Mouse (Mus musculus): ENCODE measurements around the gene Agtrap.
"Not testable (repeated sequence)": the region's sequence is repeated elsewhere in the genome, so short reads cannot be mapped to it uniquely, and the experiment has no call there.

Agtrap gene

GRCm38 (mm10) chr4:148074521-148075189 is 13.2 kb downstream of the Agtrap start:
- no peak for DNase-seq

DNA sequence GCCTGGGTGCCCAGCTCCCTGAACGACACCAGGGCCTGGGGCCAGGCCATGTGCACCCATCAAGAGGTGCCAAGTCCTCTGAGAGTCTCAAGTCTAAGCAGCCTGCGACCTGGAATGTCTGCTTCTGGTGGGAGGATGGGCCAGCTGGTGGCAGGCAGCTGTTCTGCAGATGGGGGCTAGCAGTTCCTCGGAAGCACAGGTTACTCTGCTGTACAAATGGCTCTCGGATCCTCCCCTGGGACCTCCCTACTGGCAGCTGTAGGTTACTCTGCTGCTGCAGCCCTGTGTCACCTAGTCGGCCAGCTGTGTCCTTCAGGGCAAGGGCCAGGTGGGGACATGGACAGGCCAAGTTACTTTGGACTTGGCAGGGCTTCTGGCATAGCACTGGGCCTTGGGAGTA is 16.3 kb downstream of the Agtrap start:
- DNase-seq: no peak

- no peak for DNase-seq
Observed at GRCm38 (mm10) chr4:148069602-148070218, 18.1 kb downstream of the Agtrap start.

DNA sequence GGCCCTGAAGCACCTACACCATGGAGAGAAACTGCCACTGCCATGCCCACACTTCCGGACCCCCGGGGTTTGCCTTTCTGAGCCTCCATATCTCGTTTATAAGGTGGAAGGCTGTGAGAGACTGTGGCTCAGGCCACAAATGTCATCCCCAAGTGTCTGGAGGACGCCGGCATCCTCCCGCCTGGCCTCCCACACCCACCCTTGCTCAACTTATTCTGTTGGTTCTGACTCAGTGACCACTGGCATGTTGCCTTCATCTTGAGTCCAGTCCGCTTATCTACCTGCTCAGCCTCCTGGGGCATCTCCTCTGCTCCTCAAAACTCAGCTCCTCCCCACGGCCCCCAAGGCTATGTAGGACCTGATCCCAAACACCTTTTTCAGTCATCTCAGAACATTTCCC is 20.5 kb downstream of the Agtrap start:
- no peak for DNase-seq

DNA sequence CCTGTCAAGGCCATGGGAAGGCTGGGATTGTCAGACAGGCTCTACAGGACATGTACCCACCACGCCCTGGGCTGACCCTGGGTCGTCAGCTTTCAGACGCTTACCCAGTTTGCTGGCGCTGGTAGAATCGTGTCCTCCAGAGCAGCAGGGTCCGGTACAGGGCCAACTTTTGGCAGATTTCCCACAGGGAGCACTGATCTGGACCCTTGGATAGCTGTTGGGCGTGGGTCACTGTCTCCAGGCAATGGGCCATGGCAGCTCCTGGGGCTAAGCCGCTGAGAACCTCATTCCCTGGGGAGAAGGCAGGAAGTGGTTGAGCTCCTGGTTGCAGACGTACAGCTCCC is 21.5 kb downstream of the Agtrap start:
- DNase-seq: no peak

DNA sequence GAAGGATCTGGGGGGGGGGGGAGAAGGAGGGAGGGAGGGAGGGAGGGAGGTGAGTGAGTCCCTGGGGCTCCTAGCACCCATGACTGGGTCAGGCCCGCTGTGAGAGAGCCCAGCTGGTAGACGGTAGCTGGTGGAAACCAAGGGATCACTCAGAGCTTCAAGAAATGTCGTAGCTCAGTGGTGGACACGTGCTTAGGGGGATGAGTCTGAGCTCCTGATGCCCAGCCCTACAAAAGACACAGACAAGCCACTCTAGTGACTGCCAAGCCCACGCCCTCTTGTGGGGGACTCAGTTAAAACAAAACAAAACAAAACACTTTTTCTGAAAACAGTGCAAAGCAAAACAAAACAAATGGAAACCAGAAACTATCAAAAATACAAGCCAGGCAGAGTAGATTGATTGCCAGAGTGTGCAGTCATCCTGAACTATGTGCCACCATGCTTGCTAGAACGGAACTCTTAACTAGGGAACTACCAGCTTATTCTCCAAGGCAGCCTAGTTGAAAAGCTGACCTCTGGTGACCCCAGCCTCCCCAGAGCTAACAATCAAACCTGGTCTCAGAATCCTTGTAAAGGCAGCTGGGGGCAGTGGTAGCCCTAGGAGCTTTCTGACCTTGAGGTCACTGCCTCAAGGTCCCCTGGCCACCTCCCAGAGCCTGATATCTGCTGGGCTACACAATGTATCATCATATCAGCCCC is 22.0 kb downstream of the Agtrap start:
- DNase-seq: no peak

DNA sequence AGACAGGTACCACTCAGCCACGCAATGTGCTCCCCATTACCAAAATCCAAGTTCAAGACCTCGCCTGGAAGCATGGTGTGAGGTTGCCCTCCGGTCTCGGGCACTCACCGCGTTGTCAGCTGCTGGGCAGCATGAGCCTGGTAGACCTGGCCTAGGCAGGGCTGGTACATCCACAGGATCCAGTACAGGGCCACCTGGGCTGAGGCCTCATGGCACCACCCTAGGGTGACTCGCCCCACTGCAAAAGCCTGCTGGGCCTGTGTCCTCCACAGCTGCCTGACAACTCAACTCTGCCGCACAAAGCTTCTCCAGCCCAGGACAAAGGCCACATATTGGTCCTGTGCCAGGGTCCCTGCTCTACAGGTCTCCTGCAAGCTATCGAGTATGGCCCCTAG is 26.7 kb downstream of the Agtrap start:
- no peak for DNase-seq

DNA sequence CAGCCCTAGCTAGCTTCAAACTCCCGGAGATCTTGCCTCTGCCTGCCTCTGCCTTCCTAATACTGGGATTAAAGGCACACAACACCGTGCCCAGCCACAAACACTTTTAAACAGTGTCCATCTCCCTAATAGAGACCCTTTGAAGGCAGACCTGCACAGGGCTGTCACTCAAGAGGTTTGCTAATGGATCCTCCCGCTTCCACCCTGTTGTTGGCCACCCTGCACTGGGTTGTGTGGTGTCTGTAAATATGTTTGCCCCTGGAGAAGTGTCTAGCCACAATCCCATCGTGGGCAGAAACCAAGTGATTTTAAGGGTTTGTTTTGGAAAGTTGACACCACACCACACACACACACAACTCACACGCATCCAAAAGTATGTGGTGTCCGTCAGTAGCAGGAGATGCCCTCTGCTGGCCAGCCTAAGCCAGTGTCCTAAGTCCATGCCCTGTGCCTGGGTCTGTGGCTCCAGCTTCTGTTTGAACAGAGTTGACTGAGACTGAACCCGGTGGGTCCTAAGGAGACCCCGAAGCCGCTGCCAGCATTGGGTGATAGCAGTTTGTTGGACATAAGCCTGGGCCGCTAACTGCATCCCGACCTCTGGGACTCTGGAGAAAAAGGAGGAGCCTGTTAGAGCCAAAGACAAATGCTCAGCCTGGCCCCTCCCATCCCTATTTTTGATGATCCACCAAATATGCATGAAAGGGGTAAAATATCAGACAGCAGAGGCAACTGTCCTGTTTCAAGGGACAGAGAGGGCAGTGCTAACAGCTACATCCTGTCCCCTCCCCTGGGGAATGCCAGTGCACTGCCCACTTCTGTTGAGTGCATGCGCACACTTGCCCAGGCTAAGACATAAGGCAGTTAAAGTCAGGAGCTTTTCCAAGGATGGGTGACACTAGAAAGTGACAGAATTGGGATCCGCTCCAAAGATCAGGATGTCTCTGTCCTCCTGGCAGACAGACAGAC is 27.4 kb downstream of the Agtrap start:
- DNase-seq: no peak

DNA sequence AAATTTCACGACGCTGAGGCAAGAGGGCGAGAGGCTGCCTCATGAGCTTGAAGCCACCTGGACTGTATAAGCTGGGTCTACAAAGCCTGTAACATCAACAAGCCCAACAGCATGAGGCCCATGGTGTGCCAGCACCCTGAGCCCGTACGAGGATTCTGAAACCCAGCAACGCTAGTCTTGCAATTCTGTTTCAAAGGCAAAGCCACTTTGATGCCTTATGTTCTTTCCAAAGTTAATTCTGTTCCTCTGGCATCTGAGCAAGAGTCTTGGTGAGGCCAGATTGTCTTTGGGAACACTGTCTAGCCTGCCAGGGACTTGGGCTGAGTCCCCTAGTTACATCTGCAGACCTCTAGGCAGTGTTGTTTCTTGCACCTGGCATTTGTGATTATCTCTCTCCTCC is 28.8 kb downstream of the Agtrap start:
- DNase-seq: no peak

DNA sequence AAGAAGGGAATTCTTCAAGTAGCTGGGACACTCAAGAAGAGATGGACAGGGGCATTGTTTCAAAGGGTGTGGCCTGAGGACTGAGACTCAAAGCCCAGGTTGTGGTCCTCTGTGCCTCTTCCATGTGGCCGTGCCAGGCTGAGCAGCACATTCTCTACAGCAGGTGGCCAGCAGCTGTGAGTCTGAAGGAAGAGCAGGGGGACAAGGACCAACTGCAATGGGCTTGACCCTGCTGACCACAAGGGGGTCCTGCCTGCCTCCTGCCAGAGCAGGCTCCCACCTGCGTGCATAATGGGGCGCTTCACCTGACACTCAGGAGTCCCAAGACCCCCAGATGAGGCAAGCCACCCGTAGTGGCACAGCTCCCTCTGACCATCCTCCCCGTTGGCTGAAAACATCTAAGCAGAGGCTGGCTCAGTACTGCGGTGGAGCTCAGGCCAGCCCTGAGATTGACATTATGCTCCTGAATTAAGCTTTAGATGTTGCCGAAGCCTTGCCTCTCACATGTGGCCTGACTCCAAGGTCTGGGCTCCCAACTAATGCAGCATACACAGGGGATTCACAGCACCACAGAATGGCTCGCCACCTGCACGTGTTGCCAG is 29.5 kb downstream of the Agtrap start:
- no peak for DNase-seq

DNA sequence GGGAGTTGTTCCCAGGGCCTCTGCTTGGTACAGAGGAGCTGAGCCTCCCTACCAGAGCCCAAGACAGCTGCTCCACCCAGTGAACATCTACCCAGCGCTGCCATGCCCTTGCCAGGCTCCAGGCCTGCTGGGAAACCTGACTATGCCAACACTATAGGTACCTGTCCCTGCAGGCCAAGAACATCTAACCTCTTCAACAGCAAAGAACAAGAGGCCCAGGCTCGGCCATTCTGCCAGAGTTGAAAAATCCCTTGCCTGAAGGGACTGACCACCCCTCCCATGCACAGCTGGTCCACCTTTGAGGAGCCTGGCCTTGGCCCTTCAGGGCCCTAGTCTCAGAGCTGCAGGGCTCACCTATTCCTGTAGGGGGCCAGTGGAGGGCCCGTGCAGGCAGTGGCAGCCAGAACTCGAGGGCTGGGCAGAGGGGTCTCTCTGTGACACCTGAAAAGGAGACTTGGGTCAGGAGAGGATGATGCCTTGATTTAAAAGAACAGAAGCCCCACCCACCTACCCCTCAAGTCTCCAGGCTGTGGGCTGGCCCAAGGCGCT is 30.1 kb downstream of the Agtrap start:
- DNase-seq: no peak

DNA sequence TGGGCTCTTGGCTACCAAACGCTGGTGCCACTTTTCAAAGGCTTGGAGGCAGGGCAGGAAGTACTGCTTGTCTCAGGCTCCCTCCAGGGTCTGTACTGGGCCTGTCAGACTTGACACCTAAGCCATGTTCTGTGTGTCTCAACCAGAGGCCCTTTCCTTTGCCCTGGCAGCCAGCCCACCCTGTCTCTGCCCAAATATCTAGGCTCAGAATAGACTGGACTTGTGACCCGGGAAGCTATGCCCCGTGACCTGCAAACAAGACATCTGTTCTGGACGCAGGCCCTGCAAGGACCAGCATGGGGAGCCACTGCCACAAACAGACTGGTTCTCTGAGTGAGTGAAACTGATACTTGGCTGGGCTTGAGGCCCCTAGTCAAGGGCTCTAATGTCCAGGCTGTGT is 31.0 kb downstream of the Agtrap start:
- DNase-seq: no peak

GRCm38 (mm10) chr4:148056246-148056645 is 31.6 kb downstream of the Agtrap start:
- DNase-seq: no peak

DNA sequence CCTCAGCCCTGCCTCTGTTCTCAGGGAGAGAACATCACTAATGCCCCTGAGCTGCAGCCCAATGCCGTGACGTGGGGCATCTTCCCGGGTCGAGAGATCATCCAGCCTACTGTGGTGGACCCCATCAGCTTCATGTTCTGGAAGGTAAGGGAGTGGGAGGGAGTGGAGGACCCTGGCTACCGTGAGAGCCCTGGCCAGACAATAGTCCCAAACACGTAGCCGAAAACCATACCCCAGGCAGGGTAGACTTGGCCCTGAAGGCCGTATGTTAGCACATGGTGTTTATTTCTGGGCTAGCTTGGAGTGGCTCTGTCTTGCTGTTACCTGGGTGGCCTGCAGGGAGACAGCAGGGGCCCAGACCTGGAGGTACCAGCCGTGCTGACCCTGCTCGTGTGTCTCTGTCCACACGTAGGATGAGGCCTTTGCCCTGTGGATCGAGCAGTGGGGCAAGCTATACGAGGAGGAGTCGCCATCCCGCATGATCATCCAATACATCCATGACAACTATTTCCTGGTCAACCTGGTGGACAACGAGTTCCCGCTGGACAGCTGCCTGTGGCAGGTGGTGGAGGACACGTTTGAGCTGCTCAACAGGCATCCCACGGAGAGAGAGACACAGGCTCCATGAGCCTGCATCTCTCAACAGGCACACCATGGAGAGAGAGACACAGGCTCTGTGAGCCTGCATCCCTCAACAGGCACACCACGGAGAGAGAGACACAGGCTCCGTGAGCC is 32.7 kb downstream of the Agtrap start:
- DNase-seq: peak; percentile 77

GRCm38 (mm10) chr4:148053417-148053920 is 34.4 kb downstream of the Agtrap start:
- no peak for DNase-seq

GRCm38 (mm10) chr4:148052976-148053375 is 34.9 kb downstream of the Agtrap start:
- DNase-seq: no peak

DNA sequence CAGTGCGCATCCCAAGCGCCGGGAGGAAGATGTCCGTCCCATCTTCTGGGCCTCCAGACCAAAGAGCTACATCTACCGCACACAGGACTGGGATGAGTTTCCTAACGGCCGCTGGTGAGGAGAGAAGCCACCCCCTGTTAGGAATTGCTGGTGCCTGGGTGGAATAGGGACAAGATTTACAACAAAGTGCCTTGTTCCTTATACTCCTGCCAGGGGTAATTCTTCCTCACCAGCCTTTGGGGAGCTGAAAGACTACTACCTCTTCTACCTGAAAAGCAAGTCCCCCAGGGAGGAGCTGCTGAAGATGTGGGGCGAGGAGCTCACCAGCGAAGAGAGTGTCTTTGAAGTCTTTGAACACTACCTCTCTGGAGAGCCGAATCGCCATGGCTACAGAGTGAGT is 35.9 kb downstream of the Agtrap start:
- no peak for DNase-seq

DNA sequence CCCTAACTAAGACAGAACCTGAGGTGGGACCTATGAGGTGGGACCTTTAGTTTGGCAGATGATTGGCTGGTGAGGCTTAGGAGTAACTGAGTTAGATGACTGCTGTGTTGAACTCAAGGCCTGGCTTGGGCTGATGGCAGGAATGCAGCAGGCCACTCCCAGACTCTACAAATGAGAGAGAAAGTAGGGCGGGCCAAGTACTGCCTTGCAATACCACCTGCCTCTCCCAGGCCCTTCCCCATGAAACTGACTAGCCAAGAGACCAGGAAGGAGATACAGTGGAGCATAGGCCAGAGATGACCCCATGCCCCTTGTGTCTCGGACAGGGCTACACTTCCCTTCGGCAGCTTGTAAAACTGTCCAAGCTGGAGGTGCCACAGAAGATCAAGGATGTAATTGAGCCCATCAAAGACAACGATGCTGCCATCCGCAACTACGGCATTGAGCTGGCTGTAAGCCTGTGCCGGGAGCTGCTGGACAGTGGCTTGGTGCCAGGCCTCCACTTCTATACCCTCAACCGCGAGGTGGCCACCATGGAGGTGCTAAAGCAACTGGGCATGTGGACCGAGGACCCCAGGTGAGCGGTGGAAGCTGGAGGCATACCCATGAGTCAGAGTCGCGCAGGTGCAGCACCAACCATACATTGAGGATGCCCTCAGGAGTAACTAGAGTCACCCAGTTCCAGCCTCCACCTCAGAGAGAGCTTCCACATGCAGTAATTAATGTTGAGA is 36.6 kb downstream of the Agtrap start:
- DNase-seq: no peak

GRCm38 (mm10) chr4:148050396-148050914 is 37.4 kb downstream of the Agtrap start:
- not testable (repeated sequence) for DNase-seq

DNA sequence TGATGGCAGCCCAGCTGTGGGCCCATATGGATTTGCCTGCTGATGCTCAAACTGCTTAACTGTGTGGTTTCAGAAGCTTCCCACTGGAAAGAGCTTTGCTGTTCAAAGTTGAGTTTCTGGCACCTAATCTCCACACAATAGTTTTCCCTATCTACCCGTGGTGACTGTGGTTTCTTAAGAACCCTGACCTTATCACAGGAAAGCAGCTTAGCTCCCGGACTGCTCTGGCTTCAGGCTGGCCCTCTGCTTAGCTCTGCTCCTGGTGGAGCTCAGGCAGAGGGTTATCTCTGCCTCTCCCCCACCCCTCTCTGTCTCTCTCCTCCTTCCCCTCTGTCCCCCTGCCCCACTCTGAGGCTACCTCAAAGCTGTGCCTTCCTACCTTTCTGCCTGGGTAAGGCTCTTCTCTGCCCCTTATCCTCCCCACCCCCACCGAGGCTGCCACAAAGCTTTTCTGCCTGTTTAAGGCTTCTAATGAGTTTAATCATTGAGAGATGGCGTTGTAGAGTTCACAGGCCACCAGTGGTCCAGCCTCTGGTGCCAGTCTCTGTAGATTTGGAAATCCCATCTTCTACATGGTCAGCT is 41.3 kb downstream of the Agtrap start:
- no peak for DNase-seq
